Mouse (Mus musculus): ENCODE data around the gene 4930524B15Rik. TPM values are rescaled to one million over a fixed set of nuclear protein-coding genes. Genes with fewer than 3 reads are reported as not detected.

4930524B15Rik gene
- polyA plus RNA-seq, 1 experiment: not detected

DNA sequence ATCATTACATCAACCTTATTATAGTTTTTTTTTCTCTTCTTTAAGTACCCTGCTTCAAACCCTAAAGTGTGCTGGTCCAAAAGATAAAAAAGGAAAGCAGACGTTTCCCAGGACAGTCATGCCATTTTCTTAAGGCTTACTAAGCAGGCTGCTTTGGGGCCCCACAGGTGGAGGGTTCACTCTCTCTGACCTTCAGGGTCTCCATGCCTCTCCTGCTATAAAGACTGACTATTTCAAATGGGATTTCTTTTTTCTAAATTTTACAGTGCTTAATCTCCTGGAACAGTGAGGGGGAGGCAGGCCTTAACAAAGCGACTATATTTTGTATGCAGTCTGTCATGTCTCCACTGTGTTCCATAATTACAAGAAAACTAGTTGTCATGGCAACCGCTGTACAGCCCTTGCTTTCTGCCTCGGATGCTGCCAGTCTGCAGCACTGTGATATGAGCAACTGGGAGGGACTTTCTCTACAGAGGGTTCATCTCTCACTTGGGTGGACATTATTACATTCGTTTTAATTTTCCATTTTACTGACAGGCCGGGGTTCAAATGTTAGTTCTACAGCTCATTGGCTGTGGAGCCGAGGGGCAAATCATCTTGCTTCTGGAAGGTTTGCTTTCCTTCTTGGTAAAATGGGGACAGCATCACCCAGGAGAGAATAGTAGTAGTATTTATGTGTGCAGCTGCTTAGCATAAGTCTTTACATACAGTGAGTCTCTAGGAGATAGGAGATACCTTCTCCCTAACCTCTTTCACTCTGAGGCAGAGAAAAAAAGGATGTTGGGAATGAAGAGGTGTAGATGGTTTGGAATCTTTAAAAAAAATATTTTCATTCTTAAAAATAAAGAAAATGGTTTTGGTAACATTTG is 62.3 kb downstream of the 4930524B15Rik start:
- DNase-seq (ENCODE audit: low read depth, low spot score): no peak
- WGBS: 73% methylated on average over 7 of the region's 7 CpGs

GRCm38 (mm10) chr11:32028605-32029004 is 63.2 kb downstream of the 4930524B15Rik start:
- WGBS: 64% methylated on average over 3 of the region's 3 CpGs
- no peak for DNase-seq (ENCODE audit: low read depth, low spot score)

Other genes with a start within 250 kb of the 4930524B15Rik start
- 5.0 and 9.9 TPM in 2 replicates for gene Cpeb4, start 93.4 kb upstream of the 4930524B15Rik start, polyA plus RNA-seq (2012; rRNA removed)
- gene Nsg2, start 34.9 kb downstream of the 4930524B15Rik start, polyA plus RNA-seq (2012; rRNA removed): 4.3 and 5.1 TPM in 2 replicates
- 1.3 and 2.3 TPM in 2 replicates for gene Il9r, start 234.7 kb downstream of the 4930524B15Rik start, polyA plus RNA-seq (2012; rRNA removed)
- 22.2 and 28.9 TPM in 2 replicates for gene Snrnp25, start 239.8 kb downstream of the 4930524B15Rik start, polyA plus RNA-seq (2012; rRNA removed)

Data from large intestine, adult 2 months (tissue).